Mouse (Mus musculus) liver, postnatal 0 days (tissue): Measurements from ENCODE around the gene Ppid.

Experiments used
- CTCF ChIP-seq: sonication (generic); IDR thresholded peaks from 2 replicates; pipeline ENCODE4 v1.5.1; 2016; ENCODE audit warnings: antibody characterized with exemption, low read depth
- EP300 ChIP-seq: IDR thresholded peaks from 2 replicates; pipeline ENCODE4 v1.6.1; 2016; ENCODE audit warnings: antibody characterized with exemption, low read depth, mild to moderate bottlenecking

DNA sequence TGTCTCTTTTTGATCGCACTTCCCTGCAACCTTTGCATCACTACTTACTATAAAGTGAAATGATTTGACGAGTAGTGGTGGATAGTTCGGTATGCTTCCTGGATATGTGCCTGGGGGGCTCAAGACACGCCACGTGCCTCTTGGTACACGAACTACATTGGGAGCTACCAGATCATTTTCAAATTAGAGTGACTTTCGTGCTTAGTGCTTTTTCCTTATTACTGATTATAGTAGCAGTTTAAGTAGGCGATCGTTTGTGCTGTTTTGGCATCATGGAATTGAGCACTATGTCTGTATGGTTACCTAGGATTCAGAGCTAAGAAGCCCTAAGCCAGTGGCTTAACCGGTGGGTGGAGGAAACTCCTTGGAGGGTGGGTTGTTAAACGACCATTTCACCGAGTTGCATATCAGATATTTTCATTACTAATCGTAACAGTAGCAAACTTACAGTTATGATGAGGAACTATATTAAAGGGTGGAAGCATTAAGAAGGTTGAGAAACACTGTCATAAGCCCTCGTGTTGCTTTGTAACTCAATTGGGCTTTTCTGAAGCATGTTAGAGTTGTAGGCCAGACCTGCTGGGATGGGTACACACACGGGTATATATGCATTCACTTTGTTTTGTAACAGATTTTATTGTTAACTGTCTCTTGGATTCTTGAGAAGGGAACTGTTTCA, 790 bp downstream of the Ppid start:
- no peak for TF ChIP-seq CTCF
- TF ChIP-seq EP300: no peak
